Mouse (Mus musculus): ENCODE data around the gene Mad2l2.

Gene Mad2l2

DNA sequence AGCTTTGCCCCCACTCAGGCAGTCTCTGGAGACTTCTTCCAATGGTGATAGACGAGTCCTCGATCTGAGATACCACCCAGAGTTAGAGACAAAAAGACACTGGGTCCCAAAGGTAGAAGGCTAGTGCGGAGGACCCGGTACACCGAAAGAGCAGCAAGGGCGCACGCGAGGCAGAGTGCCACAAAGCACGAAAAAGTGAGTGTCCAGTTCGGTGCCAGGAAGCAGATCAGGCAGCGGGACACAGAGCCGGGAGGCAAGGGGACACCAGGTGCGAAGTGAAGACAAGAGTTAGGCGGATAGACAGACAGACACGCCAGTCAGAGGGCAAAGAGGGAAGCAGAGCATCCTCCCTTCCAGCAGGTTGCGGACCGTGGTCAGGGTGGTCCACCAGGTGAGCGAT, at the start of gene Mad2l2:
Gene Mad2l2, plus strand, starts transcription at position 252 of the 400 bp plus-strand sequence.
- no peak for DNase-seq

- DNase-seq: no peak
These were observed 49.6 kb upstream of the Mad2l2 start for GRCm38 (mm10) chr4:148080597-148080973.

DNA sequence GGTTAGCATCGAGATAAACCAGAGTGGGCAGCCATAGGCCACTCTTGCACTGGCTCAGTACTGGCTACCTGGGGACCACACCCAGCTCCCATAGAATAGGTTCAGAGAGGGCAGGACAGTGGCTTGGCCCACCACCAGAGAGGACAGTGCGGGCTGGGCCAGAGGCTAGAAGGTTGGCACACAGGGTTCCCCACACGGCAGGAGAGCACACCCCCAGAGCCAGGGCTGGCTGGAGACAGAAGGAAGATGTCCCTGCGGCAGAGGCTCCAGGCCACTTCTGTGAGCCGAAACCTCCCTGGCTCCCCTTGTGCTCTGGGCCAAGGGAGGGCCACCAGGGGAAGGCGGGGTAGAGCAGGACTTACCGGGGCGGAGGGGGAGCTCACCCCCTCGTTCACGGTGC, 49.0 kb upstream of the Mad2l2 start:
- DNase-seq: no peak

DNA sequence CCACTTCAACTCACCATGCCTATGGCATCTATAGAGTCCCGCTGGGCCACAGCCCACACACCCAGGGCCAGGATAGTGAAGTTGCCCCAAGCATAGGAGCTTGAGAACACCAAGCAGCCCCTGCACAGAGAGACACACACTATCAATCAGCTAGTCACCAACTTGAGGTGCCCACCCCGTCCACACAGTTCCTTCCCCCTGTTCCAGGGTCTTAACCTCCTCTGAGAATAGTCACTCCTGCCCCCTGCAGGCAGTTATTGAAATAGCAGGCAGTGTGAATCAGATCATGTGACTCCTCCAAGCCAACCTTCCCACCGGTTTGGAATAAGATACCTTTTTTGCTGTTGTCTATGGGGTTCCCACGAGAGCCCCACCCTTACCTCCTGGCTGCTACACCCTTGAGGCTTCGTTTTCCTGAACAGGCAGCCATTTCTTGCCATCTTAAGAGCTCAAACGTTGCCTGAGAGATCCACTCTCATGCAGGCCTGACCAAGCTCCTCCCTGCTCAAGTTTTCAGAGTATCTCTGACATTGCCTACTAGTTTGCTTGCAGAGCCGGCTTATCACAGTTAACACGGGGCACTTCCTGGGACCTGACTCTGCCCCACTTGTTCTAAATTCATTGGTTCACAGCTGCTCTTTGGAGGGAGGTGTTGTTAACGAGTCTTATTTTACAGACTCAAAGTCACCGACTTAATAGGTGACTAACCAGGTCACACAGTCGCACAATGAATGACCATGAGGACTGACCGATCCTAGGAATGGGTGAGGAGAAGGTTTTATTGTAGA, 47.7 kb upstream of the Mad2l2 start:
- DNase-seq: no peak

GRCm38 (mm10) chr4:148083176-148083899, 46.8 kb upstream of the Mad2l2 start:
- DNase-seq: no peak

GRCm38 (mm10) chr4:148084261-148084714, 45.9 kb upstream of the Mad2l2 start:
- no peak for DNase-seq

GRCm38 (mm10) chr4:148085131-148085906, 44.9 kb upstream of the Mad2l2 start:
- DNase-seq: no peak

GRCm38 (mm10) chr4:148085907-148086305, 44.3 kb upstream of the Mad2l2 start:
- no peak for DNase-seq

GRCm38 (mm10) chr4:148087091-148087906, 42.9 kb upstream of the Mad2l2 start:
- no peak for DNase-seq

DNA sequence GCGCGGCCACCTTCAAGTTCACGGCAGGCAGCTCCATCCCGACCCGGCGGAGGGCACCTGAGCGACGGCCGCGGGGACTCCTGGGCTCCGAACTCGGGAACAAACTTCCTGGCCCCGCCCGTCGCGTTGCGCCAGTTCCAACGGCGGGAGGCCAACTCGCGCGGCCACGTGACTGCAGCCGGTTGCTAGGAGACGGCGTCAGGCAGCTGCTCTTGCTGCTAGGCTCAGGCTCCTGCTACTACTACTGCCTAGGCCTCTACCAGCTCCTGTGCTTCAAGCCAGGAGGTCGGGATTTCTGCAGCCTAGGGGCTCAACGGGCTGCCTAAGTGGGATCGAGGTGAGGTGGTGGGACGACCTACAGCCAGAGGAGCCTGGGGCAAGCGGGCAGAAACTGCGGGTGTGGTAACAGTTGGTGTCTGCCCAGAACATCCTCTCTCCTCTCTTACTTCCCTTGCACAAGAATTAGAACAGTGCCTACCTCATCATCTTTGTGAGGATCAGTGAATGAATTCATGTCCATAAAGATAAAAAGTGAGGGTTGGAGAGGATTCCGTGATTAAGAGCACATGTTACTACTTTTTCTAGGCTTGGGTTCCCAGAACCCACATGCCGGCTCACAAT, 42.2 kb upstream of the Mad2l2 start, which contains the start of gene Agtrap:
Gene Agtrap, minus strand, starts transcription at position 125 of the 621 bp plus-strand sequence.
- peak; percentile 95 for DNase-seq

DNA sequence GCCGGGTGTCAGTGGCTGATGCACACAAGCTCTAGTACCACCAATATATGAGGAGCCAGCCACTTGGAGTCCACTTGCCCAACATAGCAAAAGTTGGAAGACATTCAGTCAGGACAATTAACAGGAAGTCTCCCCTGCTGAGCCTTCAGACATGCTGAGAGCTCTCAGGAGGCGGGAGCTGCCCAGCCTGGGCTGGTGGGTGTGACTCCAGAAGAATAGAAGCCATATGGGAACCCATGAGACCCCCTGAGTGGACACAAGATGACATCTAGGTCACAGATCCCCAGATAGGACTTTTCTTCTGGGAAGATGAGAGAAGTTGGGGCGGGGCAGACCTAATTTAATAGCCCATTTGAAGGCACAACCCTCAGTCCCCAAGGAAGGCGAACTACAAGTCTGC, 41.0 kb upstream of the Mad2l2 start:
- no peak for DNase-seq

GRCm38 (mm10) chr4:148091181-148091580, 39.0 kb upstream of the Mad2l2 start:
- no peak for DNase-seq

DNA sequence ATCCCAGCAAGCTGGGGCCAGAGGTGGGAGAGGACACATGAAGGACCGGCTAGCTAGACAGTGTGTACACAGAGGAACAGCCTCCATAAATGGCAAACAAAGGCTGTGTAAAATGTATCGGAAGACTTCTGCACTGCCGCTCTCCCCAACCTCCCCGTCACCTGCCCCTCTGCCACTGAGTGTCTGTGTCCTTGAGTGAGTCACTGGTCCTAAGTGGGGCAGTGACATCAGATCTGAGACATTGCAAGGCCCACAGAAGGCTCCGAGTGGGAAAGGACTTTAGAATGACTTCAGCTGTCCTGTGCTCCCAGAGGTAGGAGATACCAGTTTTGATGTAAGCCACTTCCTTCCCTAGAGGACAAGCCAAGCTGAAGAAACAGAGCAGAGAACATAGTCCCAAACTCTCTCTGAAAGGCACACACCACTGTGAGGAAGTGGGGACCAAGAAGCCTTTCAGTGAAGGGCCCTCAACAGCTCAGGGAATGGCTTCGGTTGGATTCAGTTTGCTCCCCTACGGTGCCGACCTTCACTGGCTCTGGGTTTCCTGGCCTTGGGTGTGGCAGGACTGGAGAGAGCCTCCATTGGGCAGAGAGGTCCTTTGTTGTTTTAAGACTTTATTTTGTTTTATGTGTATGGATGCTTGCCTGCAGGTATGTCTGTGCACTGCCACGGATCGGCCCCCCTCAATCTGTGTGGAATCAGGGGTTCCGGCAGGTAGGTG, 37.5 kb upstream of the Mad2l2 start:
- no peak for DNase-seq

DNA sequence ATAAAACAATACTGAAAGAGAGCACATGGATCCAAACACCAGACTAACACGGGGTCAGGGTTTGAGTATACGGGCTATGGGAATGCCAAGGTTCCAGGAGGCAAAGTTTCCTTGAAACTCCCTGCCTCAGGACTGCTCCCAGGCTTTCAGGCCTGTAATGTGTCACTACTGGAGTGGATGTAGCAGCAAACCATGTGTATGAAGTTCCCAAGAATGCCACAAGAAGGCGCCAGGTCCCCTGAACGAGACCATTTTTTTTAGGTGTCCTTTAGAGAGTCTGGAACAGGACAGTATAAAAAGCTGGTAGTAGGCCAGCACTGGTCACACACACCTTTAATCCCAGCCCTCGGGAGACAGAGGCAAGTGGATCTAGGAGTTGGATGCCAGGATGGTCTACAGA, 36.0 kb upstream of the Mad2l2 start:
- no peak for DNase-seq

DNA sequence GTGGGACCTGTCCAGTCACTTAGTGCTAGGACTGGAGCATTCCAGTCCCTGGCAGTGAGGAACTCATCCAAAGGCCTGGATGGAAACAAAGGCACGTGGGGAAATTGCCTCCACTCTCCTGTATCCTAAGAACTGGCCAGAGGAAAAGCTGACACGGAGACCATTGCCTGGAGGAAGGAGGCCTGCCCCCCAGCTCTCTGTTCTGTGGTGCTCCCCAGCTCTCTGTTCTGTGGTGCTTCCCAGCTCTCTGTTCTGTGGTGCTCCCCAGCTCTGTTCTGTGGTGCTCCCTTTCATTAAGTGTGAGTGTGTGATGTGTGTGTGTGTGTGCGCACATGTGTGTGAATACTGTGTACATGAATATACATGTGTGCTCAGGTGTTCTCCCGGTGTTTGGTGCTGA, 35.1 kb upstream of the Mad2l2 start:
- DNase-seq: no peak

DNA sequence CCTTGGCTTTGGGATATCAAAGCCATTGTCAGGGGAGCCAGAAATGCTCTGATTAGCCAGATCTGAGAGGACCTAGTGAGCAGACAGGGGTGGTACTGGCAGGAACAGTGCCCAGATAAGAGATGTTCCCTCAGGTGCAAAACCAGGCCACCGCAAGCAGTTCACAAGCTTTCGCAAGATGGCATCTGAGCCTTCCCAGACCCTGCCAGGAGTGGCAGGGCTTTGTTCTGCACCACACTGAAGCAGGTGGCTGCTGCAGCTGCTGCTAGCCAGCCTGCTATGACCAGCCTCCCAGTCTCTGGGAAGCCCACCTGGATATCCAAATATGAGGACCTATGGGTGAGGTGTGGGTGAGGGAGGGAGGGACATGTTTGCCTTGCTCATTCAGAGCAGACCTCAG, 32.2 kb upstream of the Mad2l2 start:
- DNase-seq: no peak

DNA sequence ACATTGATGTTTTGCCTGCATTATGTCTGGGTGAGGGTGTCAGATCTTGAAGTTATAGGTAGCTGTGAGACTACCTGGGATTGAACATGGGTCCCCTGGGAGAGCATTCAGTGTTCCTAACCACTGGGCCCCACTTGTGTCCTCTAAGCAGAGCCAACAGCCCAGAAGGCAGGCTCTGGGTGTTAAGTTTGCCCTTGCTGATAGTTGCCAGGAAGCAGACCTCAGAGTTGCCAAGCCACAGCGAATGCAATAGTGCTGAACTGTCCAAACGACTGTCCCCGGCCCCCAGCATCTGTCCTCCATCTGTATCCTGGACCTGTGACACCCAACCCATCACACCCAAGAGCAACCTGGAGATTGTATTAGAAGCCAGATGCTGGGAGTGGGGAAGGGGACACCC, 31.5 kb upstream of the Mad2l2 start:
- no peak for DNase-seq

DNA sequence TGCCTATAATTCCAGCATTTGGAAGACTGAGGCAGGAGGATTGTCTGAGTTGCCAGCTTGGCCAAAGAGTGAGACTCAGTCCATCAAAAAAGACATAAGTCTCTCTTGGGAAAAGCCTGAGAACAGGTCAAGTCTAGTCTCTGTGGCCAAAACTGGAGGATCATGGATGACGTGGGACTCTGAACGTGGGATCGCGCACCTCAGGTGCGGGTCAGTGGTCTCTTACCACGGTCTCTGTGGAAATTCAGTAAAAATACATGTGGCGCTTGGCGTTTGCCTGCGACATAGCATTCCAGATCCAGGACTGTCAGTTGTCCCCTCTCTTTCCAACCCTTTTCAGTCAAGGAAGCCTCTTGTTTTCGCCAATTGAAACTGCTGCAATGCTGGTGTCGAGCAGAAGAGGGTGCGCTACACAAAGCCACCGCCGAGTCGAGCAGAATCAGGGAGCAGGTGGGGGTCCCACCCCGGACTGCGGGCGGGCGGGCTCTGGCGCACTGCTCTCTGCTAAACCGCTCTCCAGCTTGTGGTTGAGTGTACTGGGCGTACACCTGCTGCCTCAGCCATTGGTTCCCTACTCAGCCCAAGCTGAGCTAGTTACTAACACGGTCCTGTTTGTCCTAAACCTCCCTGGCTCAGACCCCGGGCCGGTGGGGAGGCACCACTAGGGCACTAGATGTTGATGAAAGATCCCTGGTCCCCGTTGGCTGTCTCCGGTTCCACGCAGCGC, 28.2 kb upstream of the Mad2l2 start:
- peak; percentile 52 for DNase-seq

GRCm38 (mm10) chr4:148104146-148104545, 26.0 kb upstream of the Mad2l2 start:
- no peak for DNase-seq

GRCm38 (mm10) chr4:148107621-148108291, 22.4 kb upstream of the Mad2l2 start:
- peak; percentile 28 for DNase-seq
